Mouse (Mus musculus) midbrain, embryonic 12.5 days (tissue): Measurements from ENCODE around the gene Sema4g. TPM values are rescaled to one million over a fixed set of nuclear protein-coding genes. Genes with fewer than 3 reads are reported as not detected.

Experiments
- ATAC-seq: fragments of 200-750 bp; cut with Nextera tagmentation; 2 replicates; pipeline ENCODE4 v1.8.0; 2017; ENCODE audit warnings: low read depth, moderate TSS enrichment, moderate library complexity; ENCODE audit not compliant: low FRiP score
- H3K27ac ChIP-seq: fragments of 300-500 bp; sonication (generic); replicated peaks from 2 replicates; pipeline ENCODE4 v1.5.1; 2016; ENCODE audit warnings: mild to moderate bottlenecking
- H3K27me3 ChIP-seq: fragments of 300-500 bp; sonication (generic); 2 replicates; pipeline ENCODE4 v1.6.1; 2016; ENCODE audit warnings: mild to moderate bottlenecking
- H3K36me3 ChIP-seq: fragments of 300-500 bp; sonication (generic); 2 replicates; pipeline ENCODE4 v1.6.1; 2016
- H3K4me1 ChIP-seq: fragments of 300-500 bp; sonication (generic); 2 replicates; pipeline ENCODE4 v1.6.1; 2016
- H3K4me2 ChIP-seq: fragments of 300-500 bp; sonication (generic); replicated peaks from 2 replicates; pipeline ENCODE4 v1.6.1; 2016; ENCODE audit warnings: mild to moderate bottlenecking, moderate library complexity
- H3K4me3 ChIP-seq: fragments of 300-500 bp; sonication (generic); 2 replicates; pipeline ENCODE4 v1.5.1; 2016; ENCODE audit warnings: mild to moderate bottlenecking
- H3K9ac ChIP-seq: fragments of 300-500 bp; sonication (generic); replicated peaks from 2 replicates; pipeline ENCODE4 v1.6.1; 2016; ENCODE audit warnings: mild to moderate bottlenecking, moderate library complexity
- H3K9me3 ChIP-seq: fragments of 300-500 bp; sonication (generic); 2 replicates; pipeline ENCODE4 v1.6.1; 2016; ENCODE audit warnings: mild to moderate bottlenecking
- WGBS: fragments of 180-500 bp; shearing (Covaris S2); methylation state at CpG from one replicate; pipeline ENCODE4 v1.1.7; 2016; 5-methylcytosine and 5-hydroxymethylcytosine counted together
- polyA plus RNA-seq: library from polyadenylated mRNA; unstranded; fragments of >200 nt; fragmentation: Nextera tagmentation; extraction: Ambion mirVana; gene quantifications from 2 replicates; pipeline ENCODE4 v1.2.1, GENCODE M21; 2016

Gene Sema4g
- polyA plus RNA-seq, 1 experiment from 2014 or later: 8.8 TPM

- H3K4me3 ChIP-seq: no peak overlapping the region
- 54% methylated on average over 6 of the region's 6 CpGs for WGBS
- no peak for ATAC-seq
- no peak overlapping the region for H3K9ac ChIP-seq
- peaks cover 23% of the 10 kb centered on the region; the same call in 1 of the 2 replicates for H3K27me3 ChIP-seq
- peaks cover 31% of the 10 kb centered on the region for H3K4me1 ChIP-seq
- H3K27ac ChIP-seq: no peak overlapping the region
- no peak overlapping the region for H3K4me2 ChIP-seq
- peaks cover 3% of the 10 kb centered on the region for H3K36me3 ChIP-seq
- no peaks in the 10 kb centered on the region for H3K9me3 ChIP-seq
Measured at GRCm38 (mm10) chr19:44987851-44988250, 1.1 kb upstream of the Sema4g start.

GRCm38 (mm10) chr19:44988321-44988720 lies 580 bp upstream of the Sema4g start:
- Histone ChIP-seq H3K4me1 (peaks cover 31% of the 10 kb centered on the region), H3K9ac (peak overlapping the region; percentile 81), H3K27me3 (peaks cover 23% of the 10 kb centered on the region; the same call in 1 of the 2 replicates), H3K4me3 (peak overlapping the region; percentile 70), H3K4me2 (peak overlapping the region; percentile 83), H3K9me3 (no peaks in the 10 kb centered on the region), H3K36me3 (peaks cover 7% of the 10 kb centered on the region), H3K27ac (peak overlapping the region; percentile 66)
- 22% methylated on average over 9 of the region's 9 CpGs for WGBS
- no peak for ATAC-seq

- H3K4me1 ChIP-seq: peaks cover 31% of the 10 kb centered on the region
- H3K9me3 ChIP-seq: no peaks in the 10 kb centered on the region
- peaks cover 12% of the 10 kb centered on the region for H3K36me3 ChIP-seq
- ATAC-seq: peak; percentile 55; the same call in 1 of the 2 replicates
- peak overlapping the region; percentile 83 for H3K4me2 ChIP-seq
- H3K27ac ChIP-seq: peak overlapping the region; percentile 66
- WGBS: 5% methylated on average over 22 of the region's 22 CpGs
- H3K4me3 ChIP-seq: peak overlapping the region; percentile 70
- peak overlapping the region; percentile 81 for H3K9ac ChIP-seq
- peaks cover 23% of the 10 kb centered on the region; the same call in 1 of the 2 replicates for H3K27me3 ChIP-seq
Measured at GRCm38 (mm10) chr19:44989567-44990495, 930 bp downstream of the Sema4g start.

- no peak for ATAC-seq
- Histone ChIP-seq H3K36me3 (peaks cover 12% of the 10 kb centered on the region), H3K4me2 (peak overlapping the region; percentile 83; the same call in 1 of the 2 replicates), H3K27ac (no peak overlapping the region), H3K4me1 (peaks cover 31% of the 10 kb centered on the region), H3K9ac (0 out of 2 replicates have a peak overlapping the region, but pooled peaks have one; percentile 0), H3K27me3 (peaks cover 20% of the 10 kb centered on the region; the same call in 1 of the 2 replicates), H3K4me3 (no peak overlapping the region), H3K9me3 (no peaks in the 10 kb centered on the region)
- 88% methylated on average over 8 of the region's 8 CpGs for WGBS
Measured at GRCm38 (mm10) chr19:44991031-44991430, 2.1 kb downstream of the Sema4g start.

- no peak overlapping the region for H3K4me2 ChIP-seq
- no peak overlapping the region for H3K4me3 ChIP-seq
- no peak for ATAC-seq
- H3K27ac ChIP-seq: no peak overlapping the region
- peaks cover 22% of the 10 kb centered on the region for H3K36me3 ChIP-seq
- H3K27me3 ChIP-seq: peaks cover 11% of the 10 kb centered on the region; the same call in 1 of the 2 replicates
- H3K9ac ChIP-seq: no peak overlapping the region
- no peaks in the 10 kb centered on the region for H3K9me3 ChIP-seq
- H3K4me1 ChIP-seq: peaks cover 31% of the 10 kb centered on the region
- WGBS: 68% methylated on average over 7 of the region's 7 CpGs
Measured at GRCm38 (mm10) chr19:44992246-44992645, 3.3 kb downstream of the Sema4g start.

GRCm38 (mm10) chr19:44992712-44993111 lies 3.8 kb downstream of the Sema4g start:
- Histone ChIP-seq H3K27me3 (peaks cover 7% of the 10 kb centered on the region; the same call in 1 of the 2 replicates), H3K9ac (no peak overlapping the region), H3K4me2 (no peak overlapping the region), H3K4me3 (no peak overlapping the region), H3K36me3 (peaks cover 26% of the 10 kb centered on the region), H3K9me3 (no peaks in the 10 kb centered on the region), H3K4me1 (peaks cover 31% of the 10 kb centered on the region), H3K27ac (no peak overlapping the region)
- ATAC-seq: no peak
- WGBS: 68% methylated on average over 7 of the region's 7 CpGs

- ATAC-seq: no peak
- Histone ChIP-seq H3K27me3 (no peaks in the 10 kb centered on the region), H3K4me2 (no peak overlapping the region), H3K9ac (no peak overlapping the region), H3K27ac (no peak overlapping the region), H3K4me3 (no peak overlapping the region), H3K36me3 (peaks cover 71% of the 10 kb centered on the region), H3K9me3 (no peaks in the 10 kb centered on the region), H3K4me1 (no peaks in the 10 kb centered on the region)
- 87% methylated on average over 11 of the region's 11 CpGs for WGBS
Measured at GRCm38 (mm10) chr19:44997786-44998185, 8.9 kb downstream of the Sema4g start.

- no peaks in the 10 kb centered on the region for H3K9me3 ChIP-seq
- peaks cover 79% of the 10 kb centered on the region for H3K36me3 ChIP-seq
- WGBS: 89% methylated on average over 8 of the region's 8 CpGs
- ATAC-seq: no peak
- H3K4me3 ChIP-seq: no peak overlapping the region
- no peak overlapping the region for H3K9ac ChIP-seq
- no peak overlapping the region for H3K27ac ChIP-seq
- H3K4me2 ChIP-seq: no peak overlapping the region
- H3K27me3 ChIP-seq: no peaks in the 10 kb centered on the region
- no peaks in the 10 kb centered on the region; the same call in 1 of the 2 replicates for H3K4me1 ChIP-seq
Measured at GRCm38 (mm10) chr19:44999647-45000046, 10.7 kb downstream of the Sema4g start.

- WGBS: 64% methylated on average over 3 of the region's 3 CpGs
- peaks cover 69% of the 10 kb centered on the region for H3K36me3 ChIP-seq
- no peak for ATAC-seq
Measured at GRCm38 (mm10) chr19:45002301-45002700, 13.4 kb downstream of the Sema4g start.

GRCm38 (mm10) chr19:45003740-45004516 lies 15.0 kb downstream of the Sema4g start:
- H3K27ac ChIP-seq: no peak overlapping the region
- H3K4me3 ChIP-seq: no peak overlapping the region
- no peak overlapping the region for H3K9ac ChIP-seq
- 86% methylated on average over 7 of the region's 7 CpGs for WGBS
- no peaks in the 10 kb centered on the region for H3K27me3 ChIP-seq
- no peak for ATAC-seq
- peaks cover 22% of the 10 kb centered on the region for H3K4me1 ChIP-seq
- no peaks in the 10 kb centered on the region for H3K9me3 ChIP-seq
- H3K36me3 ChIP-seq: peaks cover 60% of the 10 kb centered on the region
- no peak overlapping the region for H3K4me2 ChIP-seq

More at GRCm38 (mm10) chr19:45002301-45002700, 13.4 kb downstream of the Sema4g start:
- peaks cover 17% of the 10 kb centered on the region for H3K4me1 ChIP-seq
- H3K27me3 ChIP-seq: no peaks in the 10 kb centered on the region
- H3K27ac ChIP-seq: no peak overlapping the region
- H3K9ac ChIP-seq: no peak overlapping the region
- H3K4me3 ChIP-seq: no peak overlapping the region
- no peaks in the 10 kb centered on the region for H3K9me3 ChIP-seq
- H3K4me2 ChIP-seq: no peak overlapping the region

- Histone ChIP-seq H3K27me3 (no peaks in the 10 kb centered on the region), H3K9ac (peak within 1 kb of the TSS; percentile 84), H3K4me2 (peak within 1 kb of the TSS; percentile 88), H3K36me3 (peaks cover 57% of the 10 kb centered on the region), H3K4me1 (peaks cover 22% of the 10 kb centered on the region), H3K27ac (peak within 1 kb of the TSS; percentile 77), H3K9me3 (no peaks in the 10 kb centered on the region), H3K4me3 (peak within 1 kb of the TSS; percentile 97)
- ATAC-seq: no peak
- WGBS: 9% methylated on average over 16 of the region's 16 CpGs
Measured at GRCm38 (mm10) chr19:45005444-45005843, 16.5 kb downstream of the Sema4g start, which contains the start of gene Twnk. Gene Twnk, plus strand, starts transcription at chr19:45005663.
